Mouse (Mus musculus) myocyte (in vitro differentiated cells): Measurements from ENCODE around the gene Dynlt1a.
"Not testable (repeated sequence)": the region's sequence is repeated elsewhere in the genome, so short reads cannot be mapped to it uniquely, and the experiment has no call there.

Experiments
- E2F4 ChIP-seq: IDR thresholded peaks from one replicate; pipeline ENCODE4 v1.6.1; 2011; ENCODE audit warnings: mild to moderate bottlenecking, control low read depth, moderate library complexity; ENCODE audit not compliant: insufficient read depth
- MAX ChIP-seq: IDR thresholded peaks from one replicate; pipeline ENCODE4 v1.6.1; 2011; ENCODE audit warnings: low read depth, mild to moderate bottlenecking, control low read depth
- MYOD1 ChIP-seq, 3 experiments: IDR thresholded peaks; one replicate each; pipeline ENCODE4 v1.6.1; 2011; ENCODE audit warnings: control low read depth in 2 of 3, low read depth in 2 of 3, mild to moderate bottlenecking in 2 of 3, moderate library complexity in 1 of 3; ENCODE audit not compliant: insufficient read length in 2 of 3, control insufficient read depth in 1 of 3
- MYOG ChIP-seq, 3 experiments: IDR thresholded peaks; one replicate each; pipeline ENCODE4 v1.6.1; 2011; ENCODE audit warnings: control low read depth in 2 of 3, low read depth in 2 of 3, mild to moderate bottlenecking in 2 of 3; ENCODE audit not compliant: insufficient read length in 2 of 3, control insufficient read depth in 1 of 3, insufficient read depth in 1 of 3
- POLR2A ChIP-seq: IDR thresholded peaks from one replicate; pipeline ENCODE4 v1.6.1; 2011; ENCODE audit warnings: low read depth, mild to moderate bottlenecking, control low read depth, moderate library complexity; ENCODE audit not compliant: insufficient read length
- POLR2AphosphoS2 ChIP-seq: IDR thresholded peaks from one replicate; pipeline ENCODE4 v1.6.1; 2011; ENCODE audit warnings: low read depth, control low read depth; ENCODE audit not compliant: insufficient read length
- REST ChIP-seq: IDR thresholded peaks from one replicate; pipeline ENCODE4 v1.6.1; 2011; ENCODE audit warnings: mild to moderate bottlenecking, control low read depth, moderate library complexity; ENCODE audit not compliant: insufficient read depth, insufficient read length
- TCF12 ChIP-seq: IDR thresholded peaks from one replicate; pipeline ENCODE4 v1.6.1; 2011; ENCODE audit warnings: mild to moderate bottlenecking, control low read depth; ENCODE audit not compliant: poor library complexity, insufficient read depth, severe bottlenecking
- USF1 ChIP-seq: IDR thresholded peaks from one replicate; pipeline ENCODE4 v1.6.1; 2011; ENCODE audit warnings: low read depth, mild to moderate bottlenecking, control low read depth, moderate library complexity

- not testable (repeated sequence) for TF ChIP-seq POLR2A; POLR2AphosphoS2; MYOG (IDR thresholded peaks at IDR 0.05; ENCODE audit: control insufficient read depth in 1 of 3, insufficient read depth in 1 of 3, insufficient read length in 2 of 3, low read depth in 2 of 3); E2F4; MYOD1 (IDR thresholded peaks at IDR 0.05; ENCODE audit: control insufficient read depth in 1 of 3, insufficient read length in 2 of 3, low read depth in 2 of 3); USF1; MAX; REST; TCF12
Measured at GRCm38 (mm10) chr17:6327554-6327953, 10.3 kb upstream of the Dynlt1a start.
